Mouse (Mus musculus): ENCODE measurements around the gene Ccr7. TPM values are rescaled to one million over a fixed set of nuclear protein-coding genes. Genes with fewer than 3 reads are reported as not detected.

Ccr7 gene
- polyA plus RNA-seq, 2 experiments: 0.11 to 0.29 TPM

DNA sequence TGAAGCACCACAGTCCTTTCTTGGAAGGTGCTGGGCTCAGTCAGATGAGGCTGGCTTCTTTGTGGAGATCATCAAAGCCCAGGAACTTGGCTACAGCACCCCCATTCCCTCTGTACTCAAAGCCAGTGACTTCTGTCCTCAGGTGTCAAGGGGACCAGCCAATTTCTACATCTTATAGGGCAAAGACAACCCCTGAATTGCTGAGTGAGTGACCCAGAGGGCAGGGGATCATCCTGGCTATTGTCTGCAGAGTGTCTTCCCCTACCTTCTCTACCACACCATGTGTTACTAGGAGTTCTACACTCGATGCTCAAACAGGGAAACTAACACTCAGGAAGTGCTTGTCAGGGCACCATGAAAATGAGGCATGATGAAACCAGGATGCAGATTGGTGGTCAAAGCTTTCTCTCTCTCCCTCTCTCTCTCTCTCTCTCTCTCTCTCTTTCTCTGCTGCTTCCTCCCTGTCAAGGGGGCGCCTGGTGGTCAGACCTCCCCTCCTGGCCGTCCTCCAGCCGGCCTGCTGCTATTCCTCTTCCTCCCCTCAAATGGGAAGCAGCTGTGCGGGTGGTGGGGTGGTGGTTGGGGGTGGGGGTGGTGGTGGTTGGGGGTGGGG lies 21.5 kb downstream of the Ccr7 start:
- Histone ChIP-seq H3K9me3 (ENCODE audit: control insufficient read depth, low read length) (no peaks in the 10 kb centered on the region), H3K27ac (no peak overlapping the region), H3K27me3 (ENCODE audit: control insufficient read depth, insufficient read depth, low read length) (no peaks in the 10 kb centered on the region), H3K4me3 (ENCODE audit: insufficient read depth in 1 of 2, low read depth in 2 of 2, low read length in 2 of 2) (no peak overlapping the region), H3K4me2 (ENCODE audit: low read depth) (no peak overlapping the region), H3K36me3 (replicated peaks; ENCODE audit: control insufficient read depth, insufficient read depth, low read depth) (no peaks in the 10 kb centered on the region), H3K4me1 (replicated peaks; ENCODE audit: control insufficient read depth in 2 of 2, insufficient read depth in 2 of 2, low read length in 1 of 2) (peaks cover 0 to 15% of the 10 kb centered on the region in 2 experiments; a peak in 3 of 4 replicates), H3K9ac (replicated peaks) (no peak overlapping the region)
- ATAC-seq (ENCODE audit: insufficient read depth) (no peak), DNase-seq (ENCODE audit: low read depth in 3 of 3, low spot score in 3 of 3) (no peak)
- 12% methylated on average over 4 of the region's 5 CpGs for WGBS (ENCODE audit: insufficient replicate concordance)
- TF ChIP-seq CTCF (IDR thresholded peaks at IDR 0.05; ENCODE audit: low read depth) (no peak), EP300 (IDR thresholded peaks at IDR 0.05; ENCODE audit: low read depth) (no peak)

DNA sequence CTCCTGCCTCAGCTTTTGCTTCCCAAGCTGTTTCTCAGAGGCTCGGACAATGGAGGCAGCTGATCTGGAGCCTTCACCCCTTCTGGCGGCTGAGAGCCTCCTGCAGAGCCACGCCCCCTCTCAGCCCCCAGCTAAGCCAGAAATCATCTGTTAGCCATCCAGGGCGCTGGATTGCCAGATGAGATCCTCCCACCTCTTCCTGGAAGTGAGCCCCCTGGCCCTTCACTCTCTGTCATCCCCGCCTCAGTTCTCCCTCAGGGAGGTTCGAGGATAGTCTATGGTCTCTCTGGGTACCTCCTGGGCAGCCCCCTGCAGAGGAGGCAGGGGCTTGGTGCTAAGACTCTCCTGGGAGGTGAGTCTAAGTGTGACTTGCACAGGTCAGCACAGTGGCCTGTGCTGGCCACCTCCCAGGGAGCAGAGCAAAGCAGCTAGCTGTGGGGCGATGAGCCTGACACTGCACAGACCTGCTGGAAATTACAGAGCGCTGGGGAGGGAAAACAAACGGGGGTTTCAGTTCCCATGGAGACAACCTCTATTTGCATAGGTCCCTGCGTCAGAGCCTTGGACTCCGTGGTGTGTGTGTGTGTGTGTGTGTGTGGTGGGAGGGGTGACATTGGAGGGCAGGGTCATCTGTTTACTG lies 22.7 kb downstream of the Ccr7 start:
- no peak overlapping the region for H3K4me2 ChIP-seq (ENCODE audit: low read depth)
- WGBS (ENCODE audit: insufficient replicate concordance): 11% methylated on average over 11 of the region's 11 CpGs
- TF ChIP-seq EP300 (IDR thresholded peaks at IDR 0.05; ENCODE audit: low read depth) (no peak), CTCF (IDR thresholded peaks at IDR 0.05; ENCODE audit: low read depth) (no peak)
- no peak overlapping the region for H3K9ac ChIP-seq (replicated peaks)
- no peaks in the 10 kb centered on the region for H3K27me3 ChIP-seq (ENCODE audit: control insufficient read depth, insufficient read depth, low read length)
- peaks cover 0 to 15% of the 10 kb centered on the region in 2 experiments; a peak in 3 of 4 replicates for H3K4me1 ChIP-seq (replicated peaks; ENCODE audit: control insufficient read depth in 2 of 2, insufficient read depth in 2 of 2, low read length in 1 of 2)
- no peak overlapping the region for H3K4me3 ChIP-seq (ENCODE audit: insufficient read depth in 1 of 2, low read depth in 2 of 2, low read length in 2 of 2)
- ATAC-seq (ENCODE audit: insufficient read depth) (no peak), DNase-seq (ENCODE audit: low read depth in 3 of 3, low spot score in 3 of 3) (no peak)
- H3K27ac ChIP-seq: no peak overlapping the region
- H3K9me3 ChIP-seq (ENCODE audit: control insufficient read depth, low read length): no peaks in the 10 kb centered on the region
- no peaks in the 10 kb centered on the region for H3K36me3 ChIP-seq (replicated peaks; ENCODE audit: control insufficient read depth, insufficient read depth, low read depth)

DNA sequence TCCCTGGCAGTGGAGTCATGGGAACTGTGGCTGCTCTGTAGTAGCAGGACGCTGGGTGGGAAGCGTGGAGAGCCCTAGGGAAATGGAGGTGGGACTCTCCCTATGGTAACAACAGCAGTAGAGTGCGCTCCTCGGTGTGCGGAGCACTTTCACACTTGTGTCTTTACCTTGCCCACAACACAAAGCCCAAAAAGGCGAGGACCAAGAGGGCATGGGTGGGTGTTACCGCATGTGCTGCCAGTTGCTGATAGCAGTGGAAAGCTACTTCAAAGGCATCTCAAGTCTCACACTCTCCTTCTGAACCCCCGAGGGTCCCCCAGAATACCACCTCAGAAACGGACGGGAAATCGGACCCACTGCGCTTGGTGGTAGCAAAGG lies 23.4 kb downstream of the Ccr7 start:
- WGBS (ENCODE audit: insufficient replicate concordance): 32% methylated on average over 12 of the region's 12 CpGs
- TF ChIP-seq EP300 (IDR thresholded peaks at IDR 0.05; ENCODE audit: low read depth): no peak
- no peak for TF ChIP-seq CTCF (IDR thresholded peaks at IDR 0.05; ENCODE audit: low read depth)
- H3K9ac ChIP-seq (replicated peaks): no peak overlapping the region
- no peak overlapping the region for H3K4me2 ChIP-seq (ENCODE audit: low read depth)
- peaks cover 0 to 15% of the 10 kb centered on the region in 2 experiments; a peak in 3 of 4 replicates for H3K4me1 ChIP-seq (replicated peaks; ENCODE audit: control insufficient read depth in 2 of 2, insufficient read depth in 2 of 2, low read length in 1 of 2)
- H3K4me3 ChIP-seq (ENCODE audit: insufficient read depth in 1 of 2, low read depth in 2 of 2, low read length in 2 of 2): no peak overlapping the region
- no peak overlapping the region for H3K27ac ChIP-seq
- no peaks in the 10 kb centered on the region for H3K9me3 ChIP-seq (ENCODE audit: control insufficient read depth, low read length)
- no peak for DNase-seq (ENCODE audit: low read depth in 3 of 3, low spot score in 3 of 3)
- H3K27me3 ChIP-seq (ENCODE audit: control insufficient read depth, insufficient read depth, low read length): no peaks in the 10 kb centered on the region
- no peak for ATAC-seq (ENCODE audit: insufficient read depth)
- no peaks in the 10 kb centered on the region for H3K36me3 ChIP-seq (replicated peaks; ENCODE audit: control insufficient read depth, insufficient read depth, low read depth)

DNA sequence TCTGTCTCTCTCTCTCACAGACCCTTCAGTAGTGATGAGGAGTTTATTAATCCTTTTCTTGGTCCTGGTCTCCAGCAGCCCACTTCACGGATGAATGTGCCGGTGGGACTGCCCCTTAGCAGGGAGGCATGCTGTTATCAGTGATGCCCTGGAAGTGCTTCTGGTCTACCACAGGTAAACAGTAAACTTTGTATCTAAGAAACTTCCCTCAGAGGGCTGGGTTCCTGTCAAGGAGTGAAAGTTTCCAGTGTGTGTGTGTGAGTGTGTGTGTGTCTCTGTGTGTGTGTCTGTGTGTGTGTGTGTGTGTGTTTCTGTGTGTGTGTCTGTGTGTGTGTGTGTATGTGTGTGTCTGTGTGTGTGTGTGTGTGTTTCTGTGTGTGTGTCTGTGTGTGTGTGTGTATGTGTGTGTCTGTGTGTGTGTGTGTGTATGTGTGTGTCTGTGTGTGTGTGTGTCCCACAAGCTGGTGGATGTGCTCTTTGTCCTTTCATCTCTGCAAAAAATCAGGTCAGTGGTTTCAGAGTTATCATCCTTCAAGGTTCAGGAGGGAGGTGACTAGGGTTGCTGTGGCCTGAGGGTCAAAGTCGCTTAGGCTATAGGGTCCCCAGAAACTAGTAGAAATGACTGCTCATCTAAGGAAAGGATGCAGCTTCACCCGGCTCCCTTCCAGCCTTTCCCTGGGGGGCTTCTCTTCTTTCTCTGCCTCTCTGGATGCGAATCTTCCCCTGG lies 24.0 kb downstream of the Ccr7 start:
- no peak overlapping the region for H3K27ac ChIP-seq
- no peak for ATAC-seq (ENCODE audit: insufficient read depth)
- H3K9me3 ChIP-seq (ENCODE audit: control insufficient read depth, low read length): no peaks in the 10 kb centered on the region
- no peak overlapping the region for H3K9ac ChIP-seq (replicated peaks)
- peaks cover 0 to 15% of the 10 kb centered on the region in 2 experiments; a peak in 3 of 4 replicates for H3K4me1 ChIP-seq (replicated peaks; ENCODE audit: control insufficient read depth in 2 of 2, insufficient read depth in 2 of 2, low read length in 1 of 2)
- H3K4me3 ChIP-seq (ENCODE audit: insufficient read depth in 1 of 2, low read depth in 2 of 2, low read length in 2 of 2): no peak overlapping the region
- no peak for DNase-seq (ENCODE audit: low read depth in 3 of 3, low spot score in 3 of 3)
- no peaks in the 10 kb centered on the region for H3K36me3 ChIP-seq (replicated peaks; ENCODE audit: control insufficient read depth, insufficient read depth, low read depth)
- 26% methylated on average over 5 of the region's 5 CpGs for WGBS (ENCODE audit: insufficient replicate concordance)
- no peak overlapping the region for H3K4me2 ChIP-seq (ENCODE audit: low read depth)
- no peak for TF ChIP-seq EP300 (IDR thresholded peaks at IDR 0.05; ENCODE audit: low read depth)
- TF ChIP-seq CTCF (IDR thresholded peaks at IDR 0.05; ENCODE audit: low read depth): no peak
- H3K27me3 ChIP-seq (ENCODE audit: control insufficient read depth, insufficient read depth, low read length): no peaks in the 10 kb centered on the region

DNA sequence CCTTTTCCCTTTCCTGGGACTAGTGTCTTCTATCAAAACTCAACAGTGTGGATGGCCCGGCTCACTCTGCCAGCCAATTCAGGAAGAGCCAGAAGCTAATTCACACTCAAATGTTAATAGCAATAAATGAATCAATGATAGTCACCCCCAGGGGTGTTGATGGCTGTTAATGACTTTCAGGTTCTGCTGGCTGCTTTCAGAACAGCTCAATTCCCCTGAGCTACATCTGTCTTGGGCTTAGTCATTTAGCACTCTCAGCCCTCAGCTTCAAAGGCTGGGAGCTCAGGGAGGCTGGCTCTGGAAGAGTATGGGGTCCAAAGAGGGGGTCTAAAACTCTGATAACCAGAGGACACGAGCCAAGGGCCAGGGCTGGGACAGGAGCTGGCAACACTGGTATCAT lies 25.6 kb downstream of the Ccr7 start:
- Histone ChIP-seq H3K4me3 (ENCODE audit: insufficient read depth in 1 of 2, low read depth in 2 of 2, low read length in 2 of 2) (no peak overlapping the region), H3K9ac (replicated peaks) (no peak overlapping the region), H3K9me3 (ENCODE audit: control insufficient read depth, low read length) (no peaks in the 10 kb centered on the region), H3K4me2 (ENCODE audit: low read depth) (no peak overlapping the region), H3K36me3 (replicated peaks; ENCODE audit: control insufficient read depth, insufficient read depth, low read depth) (no peaks in the 10 kb centered on the region), H3K27ac (no peak overlapping the region), H3K4me1 (replicated peaks; ENCODE audit: control insufficient read depth in 2 of 2, insufficient read depth in 2 of 2, low read length in 1 of 2) (peaks cover 0 to 15% of the 10 kb centered on the region in 2 experiments; a peak in 3 of 4 replicates), H3K27me3 (ENCODE audit: control insufficient read depth, insufficient read depth, low read length) (no peaks in the 10 kb centered on the region)
- DNase-seq (ENCODE audit: low read depth in 3 of 3, low spot score in 3 of 3): no peak
- WGBS (ENCODE audit: insufficient replicate concordance): 38% methylated on average over 2 of the region's 2 CpGs
- no peak for ATAC-seq (ENCODE audit: insufficient read depth)
- TF ChIP-seq CTCF (IDR thresholded peaks at IDR 0.05; ENCODE audit: low read depth) (no peak), EP300 (IDR thresholded peaks at IDR 0.05; ENCODE audit: low read depth) (no peak)
